16 mouse cellular contexts compared by ENCODE assay signal in genomic region chr9:104804776-104805175, GRCm38 (mm10).
"Had no signal": no experiment of that assay in that cellular context is flagged by ENCODE, and none has a peak within 500 bp of the region (broad histone marks: within the 10 kb centered on the region; RNA-seq: fewer than 3 reads in every experiment).

No protein-coding gene starts in this region.

- DNase-seq: heart, postnatal 10 days; heart, postnatal 14 days; heart, postnatal 36 days; heart, postnatal 4 days; kidney, adult 11 months; kidney, adult 18-20 months; kidney, adult 2 months; kidney, adult 8-10 months; kidney, adult 9 months; kidney, postnatal 10 days; kidney, postnatal 14 days; kidney, postnatal 25 days; kidney, postnatal 36 days; kidney, postnatal 4 days; layer of hippocampus, adult 9-11 months; layer of hippocampus, postnatal 36 days had no signal
